Mouse (Mus musculus): ENCODE results near the gene Nupr1.

DNA sequence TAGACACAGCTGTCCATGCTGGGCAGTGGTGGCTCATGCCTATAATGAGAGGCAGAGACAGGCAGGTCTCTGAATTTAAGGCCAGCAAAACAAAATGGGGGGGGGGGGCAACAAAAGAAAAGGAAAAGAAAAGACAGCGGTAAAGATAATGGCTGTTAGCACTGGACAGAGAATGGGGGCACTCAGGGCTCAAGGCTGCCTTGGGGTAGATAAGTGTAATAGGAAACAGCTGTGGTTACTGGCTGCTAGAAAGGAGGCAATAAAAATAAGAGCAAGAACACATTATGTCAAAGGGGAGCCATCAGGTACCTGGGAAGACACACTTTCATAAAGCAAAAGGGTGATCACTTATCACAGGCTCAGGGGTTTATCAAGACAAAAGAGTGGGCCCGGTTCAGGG is 1.8 kb upstream of the Nupr1 start:
- TF ChIP-seq CTCF (IDR thresholded peaks at IDR 0.05; ENCODE audit: low read depth, low read length) (no peak), POLR2A (IDR thresholded peaks at IDR 0.05; ENCODE audit: extremely low read depth, insufficient read depth, low read length) (no peak)

All from liver, adult 2 months (tissue).